Mouse (Mus musculus) stomach, postnatal 0 days (tissue): ENCODE results near the gene Slc6a1.

Experiments
- CTCF ChIP-seq: IDR thresholded peaks from 2 replicates; pipeline ENCODE4 v1.5.1; 2016; ENCODE audit warnings: antibody characterized with exemption, low read depth, mild to moderate bottlenecking, moderate library complexity
- EP300 ChIP-seq: optimal IDR thresholded peaks from 2 replicates; pipeline ENCODE3; 2016; ENCODE audit warnings: antibody characterized with exemption

GRCm38 (mm10) chr6:114358171-114358570 lies 75.7 kb downstream of the Slc6a1 start:
- TF ChIP-seq CTCF (no peak), EP300 (no peak)
